Mouse (Mus musculus) intestine, embryonic 15.5 days (tissue): Measurements from ENCODE around the gene Slc2a4. TPM values are rescaled to one million over a fixed set of nuclear protein-coding genes. Genes with fewer than 3 reads are reported as not detected.
"Not testable (repeated sequence)": the region's sequence is repeated elsewhere in the genome, so short reads cannot be mapped to it uniquely, and the experiment has no call there.

Experiments used
- ATAC-seq: fragments of 200-750 bp; cut with Nextera tagmentation; 2 replicates; pipeline ENCODE4 v1.8.0; 2017; ENCODE audit warnings: moderate TSS enrichment, moderate library complexity
- H3K27ac ChIP-seq: fragments of 300-500 bp; sonication (generic); 2 replicates; pipeline ENCODE4 v1.5.1; 2015; ENCODE audit warnings: mild to moderate bottlenecking, inconsistent platforms
- H3K27me3 ChIP-seq: fragments of 300-500 bp; sonication (generic); replicated peaks from 2 replicates; pipeline ENCODE4 v1.6.1; 2015; ENCODE audit warnings: inconsistent platforms
- H3K36me3 ChIP-seq: fragments of 300-500 bp; sonication (generic); 2 replicates; pipeline ENCODE4 v1.6.1; 2015; ENCODE audit warnings: inconsistent platforms
- H3K4me1 ChIP-seq: fragments of 300-500 bp; sonication (generic); replicated peaks from 2 replicates; pipeline ENCODE4 v1.6.1; 2015; ENCODE audit warnings: inconsistent platforms
- H3K4me2 ChIP-seq: fragments of 300-500 bp; sonication (generic); replicated peaks from 2 replicates; pipeline ENCODE4 v1.6.1; 2015; ENCODE audit warnings: mild to moderate bottlenecking, inconsistent platforms
- H3K4me3 ChIP-seq: fragments of 300-500 bp; sonication (generic); replicated peaks from 2 replicates; pipeline ENCODE4 v1.5.1; 2015; ENCODE audit warnings: inconsistent platforms
- H3K9ac ChIP-seq: fragments of 300-500 bp; sonication (generic); 2 replicates; pipeline ENCODE4 v1.6.1; 2015; ENCODE audit warnings: inconsistent platforms
- H3K9me3 ChIP-seq: fragments of 300-500 bp; sonication (generic); 2 replicates; pipeline ENCODE4 v1.6.1; 2016; ENCODE audit warnings: inconsistent platforms
- WGBS: fragments of 180-500 bp; shearing (Covaris S2); methylation state at CpG from one replicate; pipeline ENCODE4 v1.1.7; 2015; 5-methylcytosine and 5-hydroxymethylcytosine counted together
- polyA plus RNA-seq: library from polyadenylated mRNA; unstranded; fragments of >200 nt; fragmentation: Nextera tagmentation; extraction: Ambion mirVana; gene quantifications from 2 replicates; pipeline ENCODE4 v1.2.1, GENCODE M21; 2015

Slc2a4 gene
- polyA plus RNA-seq, 1 experiment from 2014 or later = 20.4 TPM

DNA sequence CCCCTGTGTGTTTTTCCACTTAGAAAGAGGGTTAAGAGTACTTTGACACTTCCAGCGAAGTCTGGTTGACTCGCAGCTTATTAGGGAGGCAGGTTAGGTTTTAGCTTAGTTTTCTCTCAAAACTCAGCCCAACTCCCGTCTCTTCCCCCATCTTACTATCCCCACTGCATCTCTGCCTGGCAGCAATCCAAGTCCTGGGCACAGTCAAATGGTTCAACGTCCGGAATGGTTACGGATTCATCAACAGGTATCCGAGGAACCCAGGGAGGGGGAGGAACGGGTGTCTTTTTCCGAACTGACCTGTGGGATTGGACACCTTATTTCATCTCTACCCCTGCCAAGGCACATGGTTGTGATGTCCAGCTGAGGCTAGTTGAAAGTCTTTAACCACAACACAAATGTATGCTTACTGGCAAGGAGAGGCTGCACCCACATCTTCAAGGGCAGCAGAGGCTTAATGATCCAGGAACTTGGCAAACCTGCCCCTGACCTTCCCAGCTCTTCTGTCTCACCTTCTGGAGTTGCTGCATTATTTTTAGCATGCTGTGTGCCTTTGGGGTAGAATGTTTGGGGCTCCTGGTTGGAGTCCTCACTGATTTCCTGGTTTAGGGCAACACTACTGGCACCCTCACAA lies 11.2 kb downstream of the Slc2a4 start:
- H3K27ac ChIP-seq = peak overlapping the region; percentile 14; the same call in 1 of the 2 replicates

DNA sequence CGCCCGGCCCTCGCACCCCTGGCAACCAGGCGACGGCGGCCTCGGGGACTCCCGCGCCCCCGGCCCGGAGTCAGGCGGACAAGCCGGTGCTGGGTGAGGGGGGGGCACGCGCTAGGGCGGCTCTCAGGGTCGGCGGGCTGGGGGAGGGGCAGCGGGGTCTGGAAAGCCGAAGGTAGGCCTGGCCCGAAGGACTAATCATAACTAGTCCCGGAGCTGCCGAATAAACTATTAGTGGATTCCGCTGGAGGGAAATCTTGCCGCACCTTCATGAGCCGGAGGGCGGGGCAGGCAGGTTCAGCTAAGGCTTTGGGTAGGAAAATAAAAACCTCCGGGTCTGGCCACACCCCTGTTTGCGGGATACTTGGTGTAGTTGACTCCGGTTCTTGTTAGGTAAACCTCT lies 11.8 kb downstream of the Slc2a4 start:
- Histone ChIP-seq H3K4me1 (peaks cover 37% of the 10 kb centered on the region), H3K4me2 (peak overlapping the region; percentile 100), H3K4me3 (peak overlapping the region; percentile 54), H3K27me3 (peaks cover 8% of the 10 kb centered on the region; the same call in 1 of the 2 replicates), H3K9ac (peak overlapping the region; percentile 52), H3K9me3 (no peaks in the 10 kb centered on the region), H3K36me3 (no peaks in the 10 kb centered on the region), H3K27ac (no peak overlapping the region)
- ATAC-seq = peak; percentile 26
- WGBS = under 1% methylated on average over 21 of the region's 30 CpGs

More for the DNA sequence above, 11.2 kb downstream of the Slc2a4 start:
- 33% methylated on average over 9 of the region's 9 CpGs for WGBS
- Histone ChIP-seq H3K36me3 (no peaks in the 10 kb centered on the region), H3K27me3 (peaks cover 8% of the 10 kb centered on the region; the same call in 1 of the 2 replicates), H3K4me1 (peaks cover 37% of the 10 kb centered on the region), H3K9ac (peak overlapping the region; percentile 52), H3K4me3 (peak overlapping the region; percentile 54), H3K4me2 (peak overlapping the region; percentile 100), H3K9me3 (no peaks in the 10 kb centered on the region)
- no peak for ATAC-seq

DNA sequence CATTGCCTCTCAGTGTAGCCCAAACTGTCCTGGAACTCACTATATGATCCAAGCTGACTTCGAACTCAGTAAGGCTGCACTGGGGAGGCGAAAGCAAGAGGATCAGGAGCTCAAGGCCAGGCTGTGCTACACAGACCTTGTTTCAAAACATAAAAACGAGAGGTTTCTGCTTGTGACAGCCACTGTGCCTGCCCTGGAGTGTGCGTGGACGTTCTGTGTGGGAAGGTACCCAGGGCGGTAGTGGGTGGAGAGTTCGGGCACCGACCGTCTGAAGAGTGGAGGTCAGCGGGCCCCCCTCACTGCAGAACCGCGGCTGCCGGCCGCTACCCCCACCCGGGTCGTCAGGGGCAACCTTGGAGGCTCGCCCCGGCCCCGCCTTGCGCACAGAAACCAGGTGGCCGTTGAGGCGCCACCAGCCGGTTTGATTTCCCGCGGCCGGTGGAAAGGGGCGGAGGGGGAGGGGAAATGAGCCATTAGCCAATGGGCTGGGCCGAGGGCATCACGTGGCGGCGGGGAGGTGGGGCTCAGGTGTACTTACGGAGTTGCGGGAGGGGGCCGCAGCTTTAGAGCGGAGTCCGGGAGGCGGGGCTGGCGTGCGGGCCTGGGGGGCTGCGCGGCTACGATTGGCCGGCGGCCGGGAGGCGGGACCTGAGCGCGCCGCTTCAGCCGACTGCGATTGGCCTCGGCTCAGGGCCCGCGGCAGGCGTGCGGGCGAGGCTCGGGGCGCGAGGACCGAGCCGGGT lies 12.7 kb downstream of the Slc2a4 start, which contains the start of gene Ybx2:
Ybx2 (plus strand) TSS at position 660 of the 743 bp plus-strand sequence.
- Histone ChIP-seq H3K9ac (peak within 1 kb of the TSS; percentile 52), H3K4me3 (peak within 1 kb of the TSS; percentile 54), H3K27ac (0 out of 2 replicates have a peak within 1 kb of the TSS, but pooled peaks have one; percentile 13), H3K27me3 (peaks cover 8% of the 10 kb centered on the region; the same call in 1 of the 2 replicates), H3K9me3 (no peaks in the 10 kb centered on the region), H3K4me1 (peaks cover 37% of the 10 kb centered on the region), H3K36me3 (no peaks in the 10 kb centered on the region), H3K4me2 (peak within 1 kb of the TSS; percentile 100)
- 1% methylated on average over 54 of the region's 62 CpGs for WGBS
- ATAC-seq = peak; percentile 90

- no peak for ATAC-seq
- peaks cover 37% of the 10 kb centered on the region for H3K4me1 ChIP-seq
- no peak overlapping the region for H3K4me3 ChIP-seq
- no peak overlapping the region for H3K9ac ChIP-seq
- no peaks in the 10 kb centered on the region for H3K36me3 ChIP-seq
- no peaks in the 10 kb centered on the region for H3K9me3 ChIP-seq
- H3K27me3 ChIP-seq = peaks cover 8% of the 10 kb centered on the region; the same call in 1 of the 2 replicates
- WGBS = 12% methylated on average over 6 of the region's 6 CpGs
- H3K27ac ChIP-seq = no peak overlapping the region
- peak overlapping the region; percentile 100 for H3K4me2 ChIP-seq
These were observed 13.3 kb downstream of the Slc2a4 start for GRCm38 (mm10) chr11:69934681-69935080.

DNA sequence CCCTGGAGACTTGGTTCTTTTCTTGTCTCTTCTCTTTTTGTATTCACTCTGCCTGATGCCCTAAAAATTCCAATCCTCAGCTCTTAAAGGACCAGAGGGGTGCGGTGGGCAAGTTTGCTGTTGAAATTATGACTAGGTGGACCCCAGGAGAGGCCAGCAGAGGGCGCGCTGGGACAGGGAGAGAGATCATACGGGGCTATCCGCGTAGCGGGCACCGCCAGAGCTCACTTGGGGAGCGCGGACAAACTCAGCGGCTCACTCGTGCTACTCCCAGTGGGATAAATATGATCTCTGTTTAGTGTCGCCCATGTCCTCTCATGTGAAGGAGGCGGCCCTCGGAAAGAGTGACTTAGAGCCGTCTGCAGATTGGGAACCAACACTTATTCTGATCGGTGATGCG lies 13.8 kb downstream of the Slc2a4 start:
- ATAC-seq = peak; percentile 63
- Histone ChIP-seq H3K4me3 (peak overlapping the region; percentile 22), H3K4me2 (peak overlapping the region; percentile 60), H3K27me3 (peaks cover 8% of the 10 kb centered on the region; the same call in 1 of the 2 replicates), H3K36me3 (no peaks in the 10 kb centered on the region), H3K27ac (no peak overlapping the region), H3K9me3 (no peaks in the 10 kb centered on the region), H3K4me1 (peaks cover 37% of the 10 kb centered on the region), H3K9ac (no peak overlapping the region)
- WGBS = 1% methylated on average over 18 of the region's 18 CpGs

GRCm38 (mm10) chr11:69933066-69933465 lies 14.9 kb downstream of the Slc2a4 start:
- H3K9ac ChIP-seq = no peak overlapping the region
- no peaks in the 10 kb centered on the region for H3K36me3 ChIP-seq
- no peak overlapping the region for H3K4me2 ChIP-seq
- no peak for ATAC-seq
- peaks cover 8% of the 10 kb centered on the region; the same call in 1 of the 2 replicates for H3K27me3 ChIP-seq
- H3K4me3 ChIP-seq = no peak overlapping the region
- H3K27ac ChIP-seq = no peak overlapping the region
- H3K4me1 ChIP-seq = peaks cover 34% of the 10 kb centered on the region
- no peaks in the 10 kb centered on the region for H3K9me3 ChIP-seq
- 66% methylated on average over 4 of the region's 4 CpGs for WGBS

DNA sequence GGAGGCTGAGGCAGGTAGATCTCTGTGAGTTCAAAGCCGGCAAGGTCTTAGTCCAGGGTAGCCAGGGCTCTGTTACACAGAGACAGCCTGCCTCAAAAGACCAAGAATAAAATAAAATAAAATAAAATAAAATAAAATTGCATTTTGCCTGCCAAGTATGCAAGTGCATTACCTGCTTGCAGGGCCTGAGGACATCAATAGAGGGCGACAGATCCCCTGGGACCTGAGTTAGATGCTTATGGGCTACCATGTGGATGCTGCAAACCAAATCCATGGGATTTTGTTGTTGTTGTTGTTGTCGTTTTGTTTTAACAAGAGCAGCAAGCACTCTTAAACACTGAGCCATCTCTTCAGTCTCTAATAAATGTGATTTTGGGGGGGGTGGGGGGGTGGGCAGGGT lies 15.7 kb downstream of the Slc2a4 start:
- WGBS = 46% methylated on average over 3 of the region's 3 CpGs
- H3K4me1 ChIP-seq = peaks cover 30% of the 10 kb centered on the region
- no peak overlapping the region for H3K9ac ChIP-seq
- H3K4me2 ChIP-seq = no peak overlapping the region
- no peak overlapping the region for H3K4me3 ChIP-seq
- H3K27ac ChIP-seq = no peak overlapping the region
- no peaks in the 10 kb centered on the region for H3K9me3 ChIP-seq
- no peaks in the 10 kb centered on the region for H3K36me3 ChIP-seq
- 0 out of 2 replicates have a peak, but pooled peaks cover 3% of the 10 kb centered on the region for H3K27me3 ChIP-seq
- no peak for ATAC-seq

GRCm38 (mm10) chr11:69931769-69932168 lies 16.2 kb downstream of the Slc2a4 start:
- Histone ChIP-seq H3K27me3 (0 out of 2 replicates have a peak, but pooled peaks cover 3% of the 10 kb centered on the region), H3K27ac (no peak overlapping the region), H3K4me1 (peaks cover 25% of the 10 kb centered on the region), H3K4me3 (no peak overlapping the region), H3K9me3 (no peaks in the 10 kb centered on the region), H3K36me3 (no peaks in the 10 kb centered on the region), H3K4me2 (no peak overlapping the region), H3K9ac (no peak overlapping the region)
- WGBS = 70% methylated on average over 8 of the region's 8 CpGs
- ATAC-seq = no peak

DNA sequence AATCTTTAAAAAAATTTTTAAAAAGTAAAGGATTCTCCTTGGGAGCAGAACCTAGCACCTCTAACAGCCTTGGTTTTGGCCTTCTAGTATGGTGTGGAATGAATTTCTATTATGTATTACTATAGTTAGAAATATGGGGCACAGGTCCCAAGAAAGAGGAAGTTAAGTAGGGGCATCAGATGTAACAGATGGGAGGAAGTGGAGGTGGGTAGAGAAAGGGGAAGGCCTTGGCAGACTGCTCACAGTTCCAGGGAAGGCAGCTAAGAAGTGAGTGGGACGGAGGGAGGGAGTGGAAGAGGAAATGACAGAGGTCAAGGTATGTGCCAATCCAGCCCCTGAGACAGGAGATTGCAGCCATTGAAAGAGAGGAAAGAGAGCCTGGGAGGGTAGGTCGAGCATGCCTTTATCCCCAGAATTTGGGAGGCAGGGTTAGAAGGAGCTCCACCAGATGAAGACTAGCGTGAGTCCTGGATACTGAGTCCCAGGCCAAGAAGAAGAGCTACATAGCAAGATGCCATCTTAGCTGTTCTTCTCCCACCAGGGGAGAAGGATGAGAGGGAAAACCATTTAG lies 16.9 kb downstream of the Slc2a4 start:
- Histone ChIP-seq H3K9me3 (no peaks in the 10 kb centered on the region), H3K9ac (no peak overlapping the region), H3K4me3 (no peak overlapping the region), H3K27ac (no peak overlapping the region), H3K27me3 (0 out of 2 replicates have a peak, but pooled peaks cover 3% of the 10 kb centered on the region), H3K4me2 (no peak overlapping the region), H3K4me1 (peaks cover 18% of the 10 kb centered on the region), H3K36me3 (no peaks in the 10 kb centered on the region)
- no peak for ATAC-seq
- 80% methylated on average over 3 of the region's 3 CpGs for WGBS

DNA sequence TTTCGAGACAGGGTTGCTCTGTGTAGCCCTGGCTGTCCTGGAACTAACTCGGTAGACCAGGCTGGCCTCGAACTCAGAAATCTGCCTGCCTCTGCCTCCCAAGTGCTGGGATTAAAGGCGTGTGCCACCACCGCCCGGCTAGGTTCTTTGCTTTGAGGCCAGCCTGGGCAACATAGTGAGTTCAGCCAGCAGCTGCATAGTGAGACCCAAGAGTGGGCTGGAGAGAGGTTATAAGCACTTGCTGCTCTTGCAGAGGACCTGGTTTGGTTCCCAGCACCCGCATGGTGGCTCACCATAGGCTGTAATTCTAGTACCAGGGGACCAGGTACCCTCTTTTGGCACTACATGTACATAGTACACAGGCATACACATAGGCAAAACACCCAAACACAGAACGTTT lies 17.8 kb downstream of the Slc2a4 start:
- WGBS = 88% methylated on average over 8 of the region's 8 CpGs
- not testable (repeated sequence) for ATAC-seq, H3K9me3 ChIP-seq, H3K4me2 ChIP-seq, H3K36me3 ChIP-seq, H3K4me3 ChIP-seq, H3K9ac ChIP-seq, H3K27me3 ChIP-seq, H3K27ac ChIP-seq, H3K4me1 ChIP-seq

- 57% methylated on average over 4 of the region's 4 CpGs for WGBS
- no peak for ATAC-seq
These were observed 18.3 kb downstream of the Slc2a4 start for GRCm38 (mm10) chr11:69929712-69930111.

GRCm38 (mm10) chr11:69927501-69927900 lies 20.5 kb downstream of the Slc2a4 start:
- 96% methylated on average over 2 of the region's 2 CpGs for WGBS
- ATAC-seq = no peak

More at GRCm38 (mm10) chr11:69929712-69930111, 18.3 kb downstream of the Slc2a4 start:
- Histone ChIP-seq H3K9me3 (no peaks in the 10 kb centered on the region), H3K27me3 (no peaks in the 10 kb centered on the region), H3K9ac (no peak overlapping the region), H3K27ac (no peak overlapping the region), H3K4me3 (no peak overlapping the region), H3K36me3 (no peaks in the 10 kb centered on the region), H3K4me1 (peaks cover 7% of the 10 kb centered on the region; the same call in 1 of the 2 replicates), H3K4me2 (no peak overlapping the region)

More at GRCm38 (mm10) chr11:69927501-69927900, 20.5 kb downstream of the Slc2a4 start:
- Histone ChIP-seq H3K27me3 (no peaks in the 10 kb centered on the region), H3K9me3 (no peaks in the 10 kb centered on the region), H3K4me2 (no peak overlapping the region), H3K4me3 (no peak overlapping the region), H3K4me1 (0 out of 2 replicates have a peak, but pooled peaks cover 2% of the 10 kb centered on the region), H3K36me3 (no peaks in the 10 kb centered on the region), H3K27ac (no peak overlapping the region), H3K9ac (no peak overlapping the region)
